Mouse (Mus musculus): ENCODE measurements at regions not wholly inside any gene's neighbourhood (a gene's known extent, or its start where the extent isn't known, plus 50 kb on each side); places are given as distances from the start of the nearest gene placed in this dataset.

DNA sequence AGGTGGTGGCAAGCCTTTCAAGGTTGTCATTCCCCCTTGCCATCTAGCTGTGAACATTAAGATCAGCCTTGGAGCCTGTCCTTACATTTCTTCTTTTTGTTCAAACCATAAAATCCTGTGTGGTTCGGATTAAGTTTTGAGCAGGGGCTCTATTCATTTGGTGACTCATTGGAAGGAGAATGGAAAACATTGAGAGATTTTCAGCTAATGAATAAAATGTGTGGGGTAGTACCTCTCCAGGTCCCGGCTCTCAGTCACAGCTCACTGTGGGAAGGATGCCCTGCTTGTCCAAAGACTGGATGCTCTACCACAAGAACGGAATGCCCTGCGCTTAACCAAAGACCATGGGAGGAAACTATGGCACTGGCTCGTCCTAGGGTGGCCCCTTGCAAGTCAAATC lies 56.3 kb upstream of the Cd44 start:
- TF ChIP-seq CTCF (IDR thresholded peaks at IDR 0.05; ENCODE audit: control insufficient read depth, insufficient read depth, low read length) = no peak
- TF ChIP-seq POLR2A (IDR thresholded peaks at IDR 0.05; ENCODE audit: borderline replicate concordance, control insufficient read depth, low read depth, low read length) = no peak

Data from bone marrow, adult 2 months (tissue).